ENCODE assay signal across 15 mouse cellular contexts in genomic region chr3:58333997-58334396, GRCm38 (mm10).
A peak's percentile ranks its signal among the peaks of the same experiment; 100 is the strongest.
DNase-seq lines count a peak whose midpoint lies in the region; ATAC-seq and TF ChIP-seq lines count a peak whose summit lies in the region.
"Had no signal": no experiment of that assay in that cellular context is flagged by ENCODE, and none has a peak within 500 bp of the region (broad histone marks: within the 10 kb centered on the region; RNA-seq: fewer than 3 reads in every experiment).

No protein-coding gene starts in this region.

- WGBS in heart, embryonic 10.5 days = 42% methylated on average over 7 of the region's 7 CpGs
- WGBS in heart, adult 2 months = 55% methylated on average over 7 of the region's 7 CpGs
- WGBS in limb, embryonic 11.5 days = 38% methylated on average over 7 of the region's 7 CpGs
- 54% methylated on average over 7 of the region's 7 CpGs for WGBS in limb, embryonic 10.5 days
- WGBS in stomach, embryonic 14.5 days = 27% methylated on average over 7 of the region's 7 CpGs

- no peaks in the 10 kb centered on the region for H3K9me3 ChIP-seq in heart, embryonic 10.5 days
- H3K9me3 ChIP-seq in limb, embryonic 11.5 days (ENCODE audit: control insufficient read depth, low read length) = no peaks in the 10 kb centered on the region
- no peaks in the 10 kb centered on the region for H3K9me3 ChIP-seq in limb, embryonic 10.5 days (replicated peaks)
- no peaks in the 10 kb centered on the region for H3K9me3 ChIP-seq in stomach, embryonic 14.5 days (ENCODE audit: control insufficient read depth, low read depth, low read length)
- H3K9me3 ChIP-seq: midbrain, embryonic 10.5 days had no signal

- intact Hi-C loops in heart, adult 2 months (cut with DNase I) = loop anchor here (5.0 to 10.0 kb wide), 2 partner anchors 38 to 161 kb away; no protein-coding TSS in a partner anchor

- no peak for TF ChIP-seq CTCF in heart, adult 2 months (IDR thresholded peaks at IDR 0.05)
- TF ChIP-seq CTCF in embryonic fibroblast, embryonic 13.5 days (IDR thresholded peaks at IDR 0.05; ENCODE audit: borderline replicate concordance, insufficient read depth, low read length) = no peak

- no peak for TF ChIP-seq POLR2A in heart, adult 2 months (IDR thresholded peaks at IDR 0.05; ENCODE audit: insufficient read depth, low read depth, low read length)
- no peak for TF ChIP-seq POLR2A in embryonic fibroblast, embryonic 13.5 days (IDR thresholded peaks at IDR 0.05; ENCODE audit: low read depth, low read length)

- H3K27ac ChIP-seq in heart, embryonic 10.5 days = peak overlapping the region; percentile 67
- no peak overlapping the region for H3K27ac ChIP-seq in heart, adult 2 months
- H3K27ac ChIP-seq in limb, embryonic 11.5 days (replicated peaks; ENCODE audit: low read depth, low read length) = no peak overlapping the region
- no peak overlapping the region for H3K27ac ChIP-seq in limb, embryonic 10.5 days
- peak overlapping the region; percentile 86 for H3K27ac ChIP-seq in embryonic fibroblast, embryonic 13.5 days (ENCODE audit: insufficient read depth, low read length)
- H3K27ac ChIP-seq in stomach, embryonic 14.5 days (ENCODE audit: low read length) = no peak overlapping the region
- H3K27ac ChIP-seq: liver, embryonic 14.5 days; midbrain, embryonic 10.5 days had no signal

- H3K9ac ChIP-seq in heart, adult 2 months (ENCODE audit: low read depth, low read length) = no peak overlapping the region
- H3K9ac ChIP-seq in limb, embryonic 11.5 days (ENCODE audit: low read length) = no peak overlapping the region
- no peak overlapping the region for H3K9ac ChIP-seq in stomach, embryonic 14.5 days (replicated peaks; ENCODE audit: low read depth, low read length)
- H3K9ac ChIP-seq: liver, embryonic 14.5 days had no signal

- H3K36me3 ChIP-seq in heart, embryonic 10.5 days = no peaks in the 10 kb centered on the region
- H3K36me3 ChIP-seq in heart, adult 2 months (ENCODE audit: control insufficient read depth, insufficient read depth, low read length) = no peaks in the 10 kb centered on the region
- H3K36me3 ChIP-seq in limb, embryonic 11.5 days (ENCODE audit: control insufficient read depth, insufficient read depth, low read length) = no peaks in the 10 kb centered on the region
- no peaks in the 10 kb centered on the region for H3K36me3 ChIP-seq in limb, embryonic 10.5 days
- no peaks in the 10 kb centered on the region for H3K36me3 ChIP-seq in stomach, embryonic 14.5 days (ENCODE audit: control insufficient read depth, insufficient read depth, low read length)
- H3K36me3 ChIP-seq: midbrain, embryonic 10.5 days had no signal

- no peaks in the 10 kb centered on the region for H3K79me2 ChIP-seq in heart, adult 2 months (replicated peaks; ENCODE audit: control insufficient read depth, insufficient read depth, low read length)

- H3K27me3 ChIP-seq in heart, embryonic 10.5 days (ENCODE audit: insufficient read depth, poor library complexity, severe bottlenecking) = no peaks in the 10 kb centered on the region
- H3K27me3 ChIP-seq in heart, adult 2 months (ENCODE audit: control insufficient read depth, insufficient read depth, low read length) = no peaks in the 10 kb centered on the region
- no peaks in the 10 kb centered on the region for H3K27me3 ChIP-seq in limb, embryonic 11.5 days (ENCODE audit: control insufficient read depth, insufficient read depth, low read length)
- H3K27me3 ChIP-seq in limb, embryonic 10.5 days (ENCODE audit: low read depth, poor library complexity, severe bottlenecking) = no peaks in the 10 kb centered on the region
- no peaks in the 10 kb centered on the region for H3K27me3 ChIP-seq in stomach, embryonic 14.5 days (ENCODE audit: control insufficient read depth, insufficient read depth, low read length)

- no peak for TF ChIP-seq EP300 in heart, adult 2 months (IDR thresholded peaks at IDR 0.05; ENCODE audit: insufficient read depth, low read depth, low read length)

- DNase-seq in heart, embryonic 10.5 days (ENCODE audit: low spot score) = no peak
- no peak for DNase-seq in heart, adult 2 months
- no peak for DNase-seq in limb, embryonic 11.5 days (ENCODE audit: low spot score)
- DNase-seq in limb, embryonic 10.5 days (ENCODE audit: low spot score) = no peak
- DNase-seq in layer of hippocampus, adult 9-10 months (ENCODE audit: low spot score) = no peak
- no peak for DNase-seq in yolk sac, embryonic 10.5 days (ENCODE audit: low spot score)
- DNase-seq: B cell, adult 2 months; cerebellum, adult 2 months; spleen, adult 18-20 months; thymus, adult 2 months had no signal

- H3K4me2 ChIP-seq in limb, embryonic 11.5 days (ENCODE audit: low read depth, severe bottlenecking) = 0 out of 2 replicates have a peak overlapping the region, but pooled peaks have one; percentile 18
- H3K4me2 ChIP-seq in stomach, embryonic 14.5 days (replicated peaks; ENCODE audit: low read depth, low read length) = no peak overlapping the region; the same call in 1 of the 2 replicates

- H3K4me1 ChIP-seq in heart, embryonic 10.5 days = peaks cover 36% of the 10 kb centered on the region
- no peaks in the 10 kb centered on the region for H3K4me1 ChIP-seq in heart, adult 2 months (ENCODE audit: control insufficient read depth, insufficient read depth, low read length)
- H3K4me1 ChIP-seq in limb, embryonic 11.5 days (ENCODE audit: control insufficient read depth, insufficient read depth, low read length) = no peaks in the 10 kb centered on the region; the same call in 1 of the 2 replicates
- H3K4me1 ChIP-seq in limb, embryonic 10.5 days = peaks cover 37% of the 10 kb centered on the region
- peaks cover 7% of the 10 kb centered on the region; the same call in 1 of the 2 replicates for H3K4me1 ChIP-seq in embryonic fibroblast, embryonic 13.5 days (ENCODE audit: control insufficient read depth, insufficient read depth, low read length)
- H3K4me1 ChIP-seq in stomach, embryonic 14.5 days (ENCODE audit: control insufficient read depth, insufficient read depth, low read length) = no peaks in the 10 kb centered on the region

- ATAC-seq in limb, embryonic 11.5 days (ENCODE audit: insufficient number of reproducible peaks, low FRiP score, low TSS enrichment, low read depth) = 0 out of 2 replicates have a peak, but pooled peaks have one; percentile 35
- peak; percentile 53; the same call in 1 of the 2 replicates for ATAC-seq in stomach, embryonic 14.5 days (ENCODE audit: insufficient number of reproducible peaks, insufficient read depth, low FRiP score, low read depth)
- ATAC-seq: forebrain, embryonic 16.5 days had no signal

- H3K4me3 ChIP-seq in heart, embryonic 10.5 days = peak overlapping the region; percentile 24
- no peak overlapping the region; the same call in 1 of the 2 replicates for H3K4me3 ChIP-seq in heart, adult 2 months
- H3K4me3 ChIP-seq in limb, embryonic 11.5 days (ENCODE audit: low read depth, low read length) = no peak overlapping the region
- H3K4me3 ChIP-seq in limb, embryonic 10.5 days = no peak overlapping the region
- H3K4me3 ChIP-seq in embryonic fibroblast, embryonic 13.5 days (ENCODE audit: insufficient read depth, low read length) = no peak overlapping the region
- no peak overlapping the region for H3K4me3 ChIP-seq in stomach, embryonic 14.5 days (ENCODE audit: low read depth, low read length)
- H3K4me3 ChIP-seq: midbrain, embryonic 10.5 days had no signal

Comparison
In these comparisons a context has a peak if more than half of its experiments do, and no peak if none do; other contexts are left out.
1. H3K27ac ChIP-seq: peak in heart, embryonic 10.5 days (single experiment) and embryonic fibroblast, embryonic 13.5 days (single experiment); none in heart, adult 2 months (single experiment), limb, embryonic 11.5 days (single experiment), limb, embryonic 10.5 days (single experiment) and stomach, embryonic 14.5 days (single experiment).